Mouse (Mus musculus) C2C12 (cell line): Measurements from ENCODE around the gene Traip. TPM values are rescaled to one million over a fixed set of nuclear protein-coding genes. Genes with fewer than 3 reads are reported as not detected.

Experiments used
- H3K27me3 ChIP-seq: one replicate; pipeline ENCODE4 v1.6.1; 2011; ENCODE audit not compliant: control insufficient read depth, insufficient read depth, insufficient read length
- H3K36me3 ChIP-seq: one replicate; pipeline ENCODE4 v1.6.1; 2011; ENCODE audit not compliant: control insufficient read depth, insufficient read depth
- H3K4me3 ChIP-seq: one replicate; pipeline ENCODE4 v1.5.1; 2011; ENCODE audit warnings: mild to moderate bottlenecking, control low read depth; ENCODE audit not compliant: poor library complexity, insufficient read depth, severe bottlenecking
- H3K79me2 ChIP-seq: one replicate; pipeline ENCODE4 v1.6.1; 2011; ENCODE audit not compliant: control insufficient read depth, insufficient read depth
- H3K79me3 ChIP-seq: one replicate; pipeline ENCODE4 v1.6.1; 2011; ENCODE audit warnings: low read depth, control low read depth
- H3ac ChIP-seq: one replicate; pipeline ENCODE3; 2011; ENCODE audit warnings: low read depth; ENCODE audit not compliant: control insufficient read depth, insufficient read length
- CEBPB ChIP-seq: IDR thresholded peaks from one replicate; pipeline ENCODE4 v1.6.1; 2011; ENCODE audit warnings: low read depth, mild to moderate bottlenecking, control low read depth, moderate library complexity
- CTCF ChIP-seq: IDR thresholded peaks from one replicate; pipeline ENCODE4 v1.5.1; 2011; ENCODE audit not compliant: control insufficient read depth, insufficient read depth, insufficient read length
- FOSL1 ChIP-seq: IDR thresholded peaks from one replicate; pipeline ENCODE4 v1.8.0; 2011; ENCODE audit warnings: mild to moderate bottlenecking, low read length; ENCODE audit not compliant: poor library complexity, insufficient read depth, severe bottlenecking
- MAX ChIP-seq: IDR thresholded peaks from one replicate; pipeline ENCODE4 v1.6.1; 2011; ENCODE audit warnings: mild to moderate bottlenecking, control low read depth
- MYOD1 ChIP-seq: IDR thresholded peaks from one replicate; pipeline ENCODE4 v1.6.1; 2011; ENCODE audit warnings: low read depth; ENCODE audit not compliant: control insufficient read depth, insufficient read length
- MYOG ChIP-seq: IDR thresholded peaks from one replicate; pipeline ENCODE4 v1.6.1; 2011; ENCODE audit not compliant: control insufficient read depth, insufficient read length; ENCODE audit errors: extremely low read depth
- USF1 ChIP-seq: IDR thresholded peaks from one replicate; pipeline ENCODE4 v1.6.1; 2011; ENCODE audit warnings: low read depth, mild to moderate bottlenecking, control low read depth, moderate library complexity
- polyA plus RNA-seq: library from polyadenylated mRNA; unstranded; fragments of >200 nt; fragmentation: generic; extraction: Trizol; gene quantifications from one replicate; pipeline ENCODE4 v1.2.1, GENCODE M21; 2012; ENCODE audit warnings: missing spikeins

Gene Traip
- polyA plus RNA-seq, 1 experiment, result 18.5 TPM

DNA sequence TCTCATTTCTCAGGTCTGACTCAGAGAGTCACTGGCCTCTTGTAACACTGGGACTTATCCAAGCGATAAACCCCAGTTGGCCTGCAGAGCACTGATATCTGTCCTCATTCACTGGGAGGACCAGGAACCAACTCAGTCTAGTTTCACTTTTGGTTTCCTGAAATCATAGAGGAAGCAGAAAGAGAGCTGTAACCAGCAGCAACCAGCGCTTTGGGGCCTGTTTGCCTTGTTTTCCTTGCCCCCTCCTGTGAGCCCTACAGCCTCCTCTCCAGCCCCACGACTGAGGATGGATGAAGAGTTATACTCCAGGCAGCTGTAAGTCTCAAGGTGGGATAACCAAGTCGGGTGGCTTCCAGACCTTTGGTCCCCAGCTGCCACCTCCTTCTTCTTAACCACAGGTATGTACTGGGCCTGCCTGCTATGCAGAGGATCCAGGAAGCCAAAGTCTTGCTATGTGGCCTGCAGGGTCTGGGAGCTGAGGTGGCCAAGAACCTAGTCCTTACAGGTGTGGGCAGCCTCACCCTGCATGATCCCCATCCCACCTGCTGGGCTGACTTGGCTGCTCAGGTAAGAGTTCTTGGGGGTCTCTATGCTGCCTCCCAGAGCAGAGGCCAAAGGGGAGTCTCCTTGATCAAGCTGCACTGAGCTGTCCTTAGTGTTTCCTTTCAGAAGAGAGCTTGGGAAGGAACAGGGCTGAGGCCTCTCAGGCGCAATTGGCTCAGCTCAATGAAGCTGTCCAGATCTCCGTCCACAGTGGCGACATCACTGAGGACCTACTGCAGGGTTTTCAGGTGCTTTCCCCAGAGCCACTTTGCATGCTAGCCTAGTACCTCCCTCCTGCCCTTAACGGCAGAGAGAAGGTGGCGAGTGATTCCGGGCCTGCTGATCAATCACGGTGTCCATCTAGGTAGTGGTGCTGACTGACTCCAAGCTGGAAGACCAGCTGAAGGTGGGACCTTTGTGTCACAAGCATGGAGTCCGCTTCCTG is 25.8 kb downstream of the Traip start, which contains the start of gene Uba7:
Uba7 (plus strand) TSS at position 107 of the 988 bp plus-strand sequence.
- peaks cover 6% of the 10 kb centered on the region for H3K36me3 ChIP-seq
- H3ac ChIP-seq, result no peak within 1 kb of the TSS
- no peak for TF ChIP-seq MAX
- no peak for TF ChIP-seq USF1
- TF ChIP-seq MYOG, result no peak
- TF ChIP-seq FOSL1, result no peak
- TF ChIP-seq MYOD1, result no peak
- TF ChIP-seq CEBPB, result no peak
- no peak for TF ChIP-seq CTCF
- H3K79me2 ChIP-seq, result no peaks in the 10 kb centered on the region
- no peaks in the 10 kb centered on the region for H3K79me3 ChIP-seq
- H3K27me3 ChIP-seq, result no peaks in the 10 kb centered on the region
- H3K4me3 ChIP-seq, result no peak within 1 kb of the TSS

DNA sequence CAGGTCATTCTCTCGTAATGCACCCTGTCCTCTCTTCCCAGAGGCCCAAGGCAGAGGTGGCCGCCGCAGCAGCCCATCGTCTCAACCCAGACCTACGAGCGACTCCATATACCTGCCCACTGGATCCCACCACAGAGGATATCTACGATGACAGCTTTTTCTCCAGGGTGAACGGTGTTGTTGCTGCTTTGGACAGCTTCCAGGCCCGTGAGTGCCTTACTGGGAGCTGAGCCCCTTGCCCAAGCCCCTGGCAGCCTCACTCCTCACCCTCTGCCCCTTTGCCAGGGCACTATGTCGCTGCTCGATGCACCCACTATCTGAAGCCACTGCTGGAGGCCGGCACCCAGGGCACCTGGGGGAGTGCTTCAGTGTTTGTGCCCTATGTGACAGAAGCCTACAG is 28.9 kb downstream of the Traip start:
- H3K79me3 ChIP-seq, result no peaks in the 10 kb centered on the region
- TF ChIP-seq MAX (no peak), CTCF (no peak), USF1 (no peak)
- no peak overlapping the region for H3ac ChIP-seq
- no peaks in the 10 kb centered on the region for H3K27me3 ChIP-seq
- H3K36me3 ChIP-seq, result no peaks in the 10 kb centered on the region
- no peaks in the 10 kb centered on the region for H3K79me2 ChIP-seq
- H3K4me3 ChIP-seq, result no peak overlapping the region

DNA sequence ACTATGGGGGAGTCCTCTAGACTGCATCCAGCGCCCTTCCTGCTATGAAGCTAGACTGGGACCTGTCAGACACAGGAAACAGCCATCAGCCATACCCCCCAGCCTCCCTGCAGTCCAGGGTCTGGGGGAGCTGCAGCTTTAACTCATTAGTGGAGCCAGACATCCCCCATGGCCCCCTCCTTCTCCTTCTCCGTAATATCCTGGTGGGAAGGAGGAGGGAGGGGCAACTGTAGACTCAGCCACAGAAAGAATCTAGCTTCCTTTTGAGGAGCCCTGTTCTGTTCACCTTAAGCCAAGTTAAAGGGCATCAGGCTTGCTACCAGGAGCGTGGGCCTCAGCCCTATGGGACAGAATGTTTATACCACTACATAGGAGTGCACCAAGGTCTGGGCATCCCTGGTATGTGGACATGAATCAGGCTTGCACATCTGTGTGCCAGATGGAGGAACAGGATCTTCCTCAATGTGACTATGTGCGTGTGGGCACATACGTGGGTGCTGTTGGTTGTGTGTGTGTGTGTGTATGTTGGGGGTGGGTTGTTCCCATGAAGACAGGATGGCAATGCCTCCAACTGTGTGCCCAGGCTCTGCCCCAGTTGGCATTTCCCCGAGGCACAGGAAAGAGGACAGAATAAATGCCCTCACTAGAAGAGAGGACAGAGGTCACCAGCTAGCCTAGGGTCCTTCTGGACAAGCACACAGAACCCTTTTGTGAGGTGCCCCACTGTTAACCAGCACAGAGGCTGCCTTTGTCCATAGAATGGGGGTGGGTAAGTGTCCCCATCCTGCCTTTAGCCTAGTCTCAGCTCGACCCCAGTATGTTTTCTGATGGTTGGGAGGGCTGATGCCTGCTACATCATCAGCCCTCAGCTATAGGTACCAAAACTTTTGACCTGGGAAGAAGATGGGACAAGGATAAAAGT is 32.0 kb downstream of the Traip start:
- Histone ChIP-seq H3K4me3 (no peak overlapping the region), H3K36me3 (no peaks in the 10 kb centered on the region), H3K79me2 (no peaks in the 10 kb centered on the region), H3ac (no peak overlapping the region), H3K27me3 (no peaks in the 10 kb centered on the region), H3K79me3 (no peaks in the 10 kb centered on the region)
- TF ChIP-seq MYOG (no peak), CEBPB (no peak), CTCF (no peak), FOSL1 (no peak), MAX (no peak), USF1 (no peak), MYOD1 (no peak)

DNA sequence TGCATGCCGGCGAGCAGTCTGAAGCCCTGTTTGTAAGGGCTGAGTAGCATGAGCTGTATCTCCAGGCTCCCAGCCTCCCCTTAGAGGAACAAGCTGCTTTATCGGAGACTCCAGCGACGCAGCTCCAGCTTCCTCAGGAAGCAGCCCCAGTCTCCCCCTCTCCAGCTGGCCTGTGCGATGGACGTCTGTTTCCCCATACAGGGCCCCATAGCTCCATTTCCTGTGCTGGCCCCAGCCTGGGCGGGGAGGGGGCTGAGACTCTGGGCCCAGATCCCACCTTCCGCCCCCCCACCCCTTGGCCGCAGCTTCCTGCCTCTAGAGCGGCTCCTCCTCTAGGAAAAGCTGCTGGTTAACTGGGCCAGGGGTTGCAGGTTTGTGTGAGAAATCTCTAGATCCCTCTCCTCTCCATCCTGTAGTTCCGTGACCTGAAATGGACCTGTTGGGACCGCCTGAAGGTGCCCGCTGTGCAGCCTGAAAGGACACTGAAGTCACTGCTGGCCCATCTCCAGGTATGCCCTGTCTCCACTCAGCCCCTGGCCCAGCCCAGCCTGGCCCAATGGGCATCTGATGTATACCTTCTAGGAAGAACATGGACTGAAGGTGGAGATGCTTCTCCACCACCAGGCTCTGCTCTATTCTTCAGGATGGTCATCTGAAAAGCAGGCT is 32.9 kb downstream of the Traip start, which contains the start of gene Gm20661:
Gm20661 (plus strand) TSS at position 378 of the 666 bp plus-strand sequence.
- no peaks in the 10 kb centered on the region for H3K36me3 ChIP-seq
- H3K79me3 ChIP-seq, result no peaks in the 10 kb centered on the region
- no peak within 1 kb of the TSS for H3ac ChIP-seq
- H3K27me3 ChIP-seq, result no peaks in the 10 kb centered on the region
- H3K4me3 ChIP-seq, result no peak within 1 kb of the TSS
- no peaks in the 10 kb centered on the region for H3K79me2 ChIP-seq
- no peak for TF ChIP-seq USF1
- no peak for TF ChIP-seq CEBPB
- no peak for TF ChIP-seq MAX
- TF ChIP-seq FOSL1, result no peak
- no peak for TF ChIP-seq MYOG
- TF ChIP-seq CTCF, result no peak
- no peak for TF ChIP-seq MYOD1

DNA sequence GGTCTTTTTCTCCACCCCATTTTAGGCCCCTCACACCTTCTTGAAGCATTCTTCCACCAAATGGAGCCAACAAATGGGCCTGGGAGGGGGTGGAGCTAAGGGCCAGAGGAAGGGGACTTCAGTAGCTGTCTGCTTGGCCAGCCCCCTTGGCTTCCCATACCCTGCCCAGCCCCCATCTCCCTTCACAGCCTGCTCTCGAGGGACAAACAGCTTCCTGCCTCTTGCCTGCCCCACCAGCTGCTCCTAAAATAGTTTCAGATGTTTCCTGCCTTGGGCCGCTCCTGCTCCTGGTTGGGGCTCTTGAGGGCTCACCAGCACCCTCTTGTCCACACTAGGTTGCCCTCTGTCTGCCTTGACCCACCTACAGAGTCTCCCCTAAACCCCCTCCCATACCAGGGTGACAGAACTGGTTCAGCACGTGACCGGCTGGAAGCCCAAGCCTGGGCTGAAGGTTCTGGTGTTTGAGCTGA is 33.5 kb downstream of the Traip start:
- TF ChIP-seq CTCF (no peak), MYOD1 (no peak), USF1 (no peak), MAX (no peak), MYOG (no peak), FOSL1 (no peak), CEBPB (no peak)
- Histone ChIP-seq H3K79me2 (no peaks in the 10 kb centered on the region), H3K27me3 (no peaks in the 10 kb centered on the region), H3K4me3 (no peak overlapping the region), H3K79me3 (no peaks in the 10 kb centered on the region), H3ac (no peak overlapping the region), H3K36me3 (no peaks in the 10 kb centered on the region)
